Mouse (Mus musculus): ENCODE measurements at regions not wholly inside any gene's neighbourhood (a gene's known extent, or its start where the extent isn't known, plus 50 kb on each side); places are given as distances from the start of the nearest gene placed in this dataset.

- no peak for DNase-seq (ENCODE audit: low spot score)
These were observed 3650.0 kb downstream of the 9330182O14Rik start for GRCm38 (mm10) chr15:43784171-43784570.

DNA sequence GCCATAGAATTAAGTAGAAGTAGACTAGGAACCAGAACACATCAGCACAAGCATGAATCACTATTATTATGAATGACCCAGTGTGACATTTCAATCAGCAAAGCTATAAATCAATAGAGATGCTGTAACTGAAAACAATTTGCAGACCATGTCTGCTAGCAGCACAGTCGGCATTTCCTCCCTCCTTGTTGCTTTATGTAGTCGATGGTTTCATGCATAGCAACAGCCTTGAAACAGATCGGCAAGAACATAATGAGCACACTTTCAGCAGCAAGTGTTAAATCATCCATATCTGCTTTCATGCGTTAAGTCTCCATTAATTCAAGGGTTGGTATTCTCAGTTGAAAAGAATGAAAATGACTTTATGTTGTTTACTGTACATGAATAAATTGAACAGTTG is 3669.2 kb downstream of the 9330182O14Rik start:
- DNase-seq (ENCODE audit: low spot score): no peak
